Mouse (Mus musculus) lung, postnatal 0 days (tissue): ENCODE measurements around the gene Gm13278. TPM values are rescaled to one million over a fixed set of nuclear protein-coding genes. Genes with fewer than 3 reads are reported as not detected.
A peak's percentile ranks its signal among the peaks of the same experiment; 100 is the strongest.
"Not testable (repeated sequence)": the region's sequence is repeated elsewhere in the genome, so short reads cannot be mapped to it uniquely, and the experiment has no call there.

Experiments
- ATAC-seq: fragments of 200-750 bp; cut with Nextera tagmentation; 2 replicates; pipeline ENCODE4 v1.8.0; 2017; ENCODE audit warnings: moderate library complexity
- DNase-seq: peaks from one replicate; pipeline ENCODE4 v3.0.0-alpha.2; 2016; ENCODE audit warnings: low spot score
- H3K27ac ChIP-seq: fragments of 300-500 bp; sonication (generic); 2 replicates; pipeline ENCODE4 v1.5.1; 2014; ENCODE audit warnings: antibody characterized with exemption, mild to moderate bottlenecking, low read length, mixed read lengths
- H3K27me3 ChIP-seq: fragments of 300-500 bp; sonication (generic); replicated peaks from 2 replicates; pipeline ENCODE4 v1.6.1; 2014; ENCODE audit warnings: low read length, mixed read lengths; ENCODE audit not compliant: insufficient read depth
- H3K36me3 ChIP-seq: fragments of 300-500 bp; sonication (generic); 2 replicates; pipeline ENCODE4 v1.6.1; 2014; ENCODE audit warnings: low read length, mixed read lengths; ENCODE audit not compliant: insufficient read depth
- H3K4me1 ChIP-seq: fragments of 300-500 bp; sonication (generic); 2 replicates; pipeline ENCODE4 v1.6.1; 2014; ENCODE audit warnings: antibody characterized with exemption, low read depth, low read length, mixed read lengths; ENCODE audit not compliant: insufficient read depth
- H3K4me2 ChIP-seq: fragments of 300-500 bp; sonication (generic); replicated peaks from 2 replicates; pipeline ENCODE4 v1.6.1; 2014; ENCODE audit warnings: low read depth, mild to moderate bottlenecking, low read length, moderate library complexity, mixed read lengths
- H3K4me3 ChIP-seq: fragments of 300-500 bp; sonication (generic); 2 replicates; pipeline ENCODE4 v1.5.1; 2014; ENCODE audit warnings: low read depth, low read length
- H3K9ac ChIP-seq: fragments of 300-500 bp; sonication (generic); replicated peaks from 2 replicates; pipeline ENCODE4 v1.6.1; 2014; ENCODE audit warnings: low read depth, mild to moderate bottlenecking
- H3K9me3 ChIP-seq: fragments of 300-500 bp; sonication (generic); 2 replicates; pipeline ENCODE4 v1.6.1; 2016; ENCODE audit warnings: low read length, mixed read lengths
- CTCF ChIP-seq: IDR thresholded peaks from 2 replicates; pipeline ENCODE4 v1.5.1; 2016; ENCODE audit warnings: antibody characterized with exemption, mild to moderate bottlenecking
- EP300 ChIP-seq: IDR thresholded peaks from 2 replicates; pipeline ENCODE4 v1.6.1; 2016; ENCODE audit warnings: antibody characterized with exemption, mild to moderate bottlenecking, control low read depth
- WGBS: fragments of 180-500 bp; shearing (Covaris S2); extraction: QIAGEN DNeasy Blood & Tissue Kit; methylation state at CpG from one replicate; pipeline ENCODE4 v1.1.7; 2014; 5-methylcytosine and 5-hydroxymethylcytosine counted together
- polyA plus RNA-seq: library from polyadenylated mRNA; unstranded; fragments of >200 nt; fragmentation: Nextera tagmentation; extraction: Ambion mirVana; gene quantifications from 2 replicates; pipeline ENCODE4 v1.2.1, GENCODE M21; 2015

Gene Gm13278
- polyA plus RNA-seq: not detected in 2 replicates

DNA sequence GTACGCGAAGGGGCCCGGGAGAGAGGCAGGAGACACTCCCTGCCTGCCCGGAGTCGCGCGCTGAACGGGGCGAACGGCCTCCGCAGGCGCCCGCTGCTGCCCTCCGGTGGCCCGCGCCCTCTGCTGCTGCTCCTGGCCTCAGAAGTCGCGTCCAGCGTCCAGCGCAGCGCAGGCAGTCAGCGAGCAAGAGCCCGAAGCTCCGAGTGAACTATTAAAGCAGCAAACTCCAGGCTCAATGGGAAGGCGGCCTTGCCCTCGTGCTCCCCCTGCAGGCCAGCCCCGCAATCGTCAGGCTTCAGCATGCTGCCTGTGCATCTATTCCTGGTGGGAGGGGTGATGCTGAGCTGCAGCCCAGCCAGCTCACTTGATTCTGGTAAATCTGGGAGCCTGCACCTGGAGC is at the start of gene Gm13278:
Gm13278 (plus strand) TSS at position 301 of the 400 bp plus-strand sequence.
- ATAC-seq: not testable (repeated sequence)
- WGBS: no CpG with 5 or more reads among the region's 28 CpGs

DNA sequence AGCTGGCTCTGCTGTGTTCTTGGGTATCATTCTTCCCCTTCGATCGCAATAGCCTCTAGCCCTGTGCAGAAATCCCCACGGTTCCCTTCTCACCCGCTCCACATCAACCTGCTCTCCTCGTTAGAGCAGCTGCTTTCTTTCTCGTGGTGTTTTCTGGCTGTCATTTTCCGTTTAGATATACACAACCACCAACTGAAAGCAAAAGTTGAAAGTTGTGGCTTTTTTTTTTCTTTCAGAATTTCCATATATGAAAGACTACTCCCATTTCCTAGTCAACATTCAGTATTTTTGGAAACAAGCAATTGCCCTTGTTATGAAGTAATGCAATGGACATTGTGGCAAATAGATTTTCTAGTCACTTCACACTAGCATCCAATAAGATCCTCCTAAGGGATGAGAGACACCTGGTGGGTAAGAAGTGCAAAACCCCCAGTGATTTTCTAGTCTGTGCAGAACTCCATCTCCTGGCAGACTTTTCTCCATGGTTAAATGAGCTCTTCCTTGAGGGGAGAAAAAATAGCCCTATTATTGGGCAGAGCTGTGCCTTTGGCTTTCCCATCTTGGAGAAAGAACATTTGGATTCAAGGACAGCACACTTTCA is 48.5 kb upstream of the Gm13278 start:
- no peak for ATAC-seq
- TF ChIP-seq CTCF: peak; percentile 35
- no peak for TF ChIP-seq EP300
- no peak overlapping the region for H3K4me2 ChIP-seq
- H3K9me3 ChIP-seq: no peaks in the 10 kb centered on the region
- no peaks in the 10 kb centered on the region for H3K36me3 ChIP-seq
- no peaks in the 10 kb centered on the region for H3K27me3 ChIP-seq
- no peak for DNase-seq
- H3K4me1 ChIP-seq: no peaks in the 10 kb centered on the region
- H3K27ac ChIP-seq: no peak overlapping the region
- no peak overlapping the region for H3K9ac ChIP-seq
- no peak overlapping the region for H3K4me3 ChIP-seq
- whole genome bisulfite sequencing: 61% methylated on average over 7 of the region's 7 CpGs

More for the DNA sequence above, at the start of gene Gm13278:
- not testable (repeated sequence) for H3K9me3 ChIP-seq, H3K27ac ChIP-seq, H3K4me2 ChIP-seq, H3K4me1 ChIP-seq, H3K27me3 ChIP-seq, H3K36me3 ChIP-seq, DNase-seq, H3K9ac ChIP-seq, H3K4me3 ChIP-seq

- H3K9me3 ChIP-seq: no peaks in the 10 kb centered on the region
- no peak for ATAC-seq
- H3K27me3 ChIP-seq: no peaks in the 10 kb centered on the region
- TF ChIP-seq CTCF (peak; percentile 26; the same call in 1 of the 2 replicates), EP300 (no peak)
- 58% methylated on average over 3 of the region's 3 CpGs for WGBS
- no peaks in the 10 kb centered on the region for H3K36me3 ChIP-seq
- no peak overlapping the region for H3K4me3 ChIP-seq
- H3K4me1 ChIP-seq: no peaks in the 10 kb centered on the region
- no peak overlapping the region for H3K4me2 ChIP-seq
- H3K27ac ChIP-seq: no peak overlapping the region
- H3K9ac ChIP-seq: no peak overlapping the region
- no peak for DNase-seq
Observed at GRCm38 (mm10) chr4:88744207-88744606, 47.1 kb upstream of the Gm13278 start.

DNA sequence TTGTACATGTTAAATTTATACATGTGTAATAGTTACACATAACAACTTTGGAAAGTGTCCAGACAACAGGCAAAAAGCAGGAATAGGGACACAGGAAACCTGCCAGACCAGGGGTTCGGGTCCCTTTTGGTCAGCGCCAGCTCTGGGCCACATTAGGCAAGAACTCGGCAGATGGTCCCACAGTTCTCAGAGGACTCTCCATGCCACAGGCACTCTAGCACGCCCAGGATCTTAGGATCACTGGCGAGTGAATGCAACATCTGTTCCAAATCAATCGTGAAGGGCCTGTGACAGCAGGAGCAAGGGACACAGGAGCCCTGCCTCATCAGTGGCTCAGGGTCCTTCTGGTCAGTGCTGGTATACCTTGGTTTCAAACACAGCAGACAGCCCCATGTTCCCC is 41.4 kb upstream of the Gm13278 start:
- no peaks in the 10 kb centered on the region for H3K4me1 ChIP-seq
- H3K4me2 ChIP-seq: no peak overlapping the region
- no peak overlapping the region for H3K4me3 ChIP-seq
- WGBS: 55% methylated on average over 6 of the region's 6 CpGs
- H3K27me3 ChIP-seq: no peaks in the 10 kb centered on the region
- H3K9me3 ChIP-seq: no peaks in the 10 kb centered on the region
- no peaks in the 10 kb centered on the region for H3K36me3 ChIP-seq
- H3K27ac ChIP-seq: no peak overlapping the region
- TF ChIP-seq EP300: no peak
- no peak for TF ChIP-seq CTCF
- no peak overlapping the region for H3K9ac ChIP-seq
- DNase-seq (no peak), ATAC-seq (no peak)

DNA sequence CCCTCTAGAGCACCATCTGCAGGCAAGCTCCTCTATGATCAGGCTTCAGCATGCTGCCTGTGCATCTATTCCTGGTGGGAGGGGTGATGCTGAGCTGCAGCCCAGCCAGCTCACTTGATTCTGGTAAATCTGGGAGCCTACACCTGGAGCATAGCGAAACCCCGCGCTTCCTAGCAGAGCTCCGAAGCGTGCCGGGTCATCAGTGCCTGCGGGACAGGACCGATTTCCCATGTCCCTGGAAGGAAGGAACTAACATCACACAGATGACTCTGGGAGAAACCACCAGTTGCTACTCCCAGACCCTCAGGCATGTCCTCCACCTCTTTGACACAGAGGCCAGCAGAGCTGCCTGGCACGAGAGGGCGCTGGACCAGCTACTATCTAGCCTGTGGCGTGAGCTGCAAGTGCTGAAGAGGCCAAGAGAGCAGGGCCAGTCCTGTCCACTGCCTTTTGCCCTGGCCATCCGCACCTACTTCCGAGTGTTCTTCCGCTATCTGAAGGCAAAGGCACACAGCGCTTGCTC is 36.5 kb upstream of the Gm13278 start, which contains the start of gene Gm13271:
Gm13271 (plus strand) TSS at position 51 of the 523 bp plus-strand sequence.
- WGBS: 73% methylated on average over 12 of the region's 15 CpGs
- ATAC-seq, H3K36me3 ChIP-seq, H3K27me3 ChIP-seq, H3K4me1 ChIP-seq, H3K27ac ChIP-seq, H3K9me3 ChIP-seq, H3K4me3 ChIP-seq, DNase-seq, H3K4me2 ChIP-seq, H3K9ac ChIP-seq: not testable (repeated sequence)
- peak; percentile 23; the same call in 1 of the 2 replicates for TF ChIP-seq CTCF

DNA sequence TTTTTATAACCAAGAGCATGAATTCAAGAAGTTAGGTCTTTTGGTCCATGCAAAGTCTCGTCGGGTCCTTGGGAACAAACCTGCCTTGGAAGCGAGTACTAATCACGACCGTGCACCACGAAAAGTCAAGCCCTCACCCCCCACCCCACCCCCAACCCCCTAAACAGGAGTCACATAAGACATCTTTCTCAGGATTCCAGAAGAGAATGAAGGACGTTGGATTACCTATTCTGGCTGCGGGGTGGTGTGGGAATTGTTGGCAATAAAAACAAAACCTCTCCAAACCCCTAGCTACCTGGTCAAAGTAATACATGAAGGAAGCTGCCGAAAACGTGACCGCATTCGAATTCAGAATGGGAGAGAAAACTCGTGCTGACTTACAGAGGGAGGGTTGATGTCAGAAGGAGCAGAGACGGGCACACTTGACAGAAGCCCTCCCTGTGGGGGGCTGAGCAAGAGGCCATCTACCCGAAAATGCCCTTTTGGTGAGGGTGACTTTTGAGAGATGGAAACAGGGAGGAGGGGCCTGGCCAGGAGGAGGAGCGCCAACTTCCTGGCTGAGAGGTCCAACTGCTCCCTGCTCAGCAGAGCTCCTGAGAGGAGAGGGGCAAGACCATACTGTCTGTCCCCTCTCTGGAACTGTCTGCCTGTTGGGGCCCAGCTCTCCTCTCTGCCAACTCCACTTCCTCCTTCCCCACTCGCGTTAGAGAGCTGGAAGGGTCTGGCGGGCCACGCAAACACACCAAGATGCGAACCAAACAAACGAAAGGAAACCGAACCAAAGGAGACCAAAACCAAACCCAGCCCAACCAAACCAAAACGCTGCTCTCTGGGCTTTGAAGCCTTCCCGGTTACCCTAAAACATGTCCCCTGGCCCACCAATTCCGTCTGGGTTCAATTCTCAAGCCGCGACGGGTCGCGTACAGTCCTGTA is 34.5 kb upstream of the Gm13278 start:
- not testable (repeated sequence) for H3K4me1 ChIP-seq, ATAC-seq, H3K9me3 ChIP-seq, H3K27me3 ChIP-seq, H3K36me3 ChIP-seq
- H3K27ac ChIP-seq: peak overlapping the region; percentile 86
- H3K9ac ChIP-seq: peak overlapping the region; percentile 23
- peak overlapping the region; percentile 40 for H3K4me3 ChIP-seq
- peak overlapping the region; percentile 48 for H3K4me2 ChIP-seq
- WGBS: 6% methylated on average over 28 of the region's 31 CpGs
- peak; percentile 13 for DNase-seq
